8 mouse cellular contexts compared by ENCODE assay signal in genomic region chr16:43889208-43890004, GRCm38 (mm10). TPM values are rescaled to one million over a fixed set of nuclear protein-coding genes. Genes with fewer than 3 reads are reported as not detected.
DNase-seq lines count a peak whose midpoint lies in the region; ATAC-seq lines count a peak whose summit lies in the region.

Gene Ccdc191, plus strand, starts transcription at chr16:43889800.

- H3K9me3 ChIP-seq in hindbrain, embryonic 14.5 days (ENCODE audit: control insufficient read depth, low read length) = no peaks in the 10 kb centered on the region

- peak within 1 kb of the TSS; percentile 72 for H3K27ac ChIP-seq in hindbrain, embryonic 14.5 days

- H3K4me2 ChIP-seq in hindbrain, embryonic 14.5 days (replicated peaks) = peak within 1 kb of the TSS; percentile 71

- peak; percentile 100 for ATAC-seq in hindbrain, embryonic 14.5 days (ENCODE audit: low FRiP score)

- H3K36me3 ChIP-seq in hindbrain, embryonic 14.5 days (replicated peaks; ENCODE audit: control insufficient read depth, insufficient read depth) = no peaks in the 10 kb centered on the region

- peak; percentile 100 for DNase-seq in R1 (ENCODE audit: low read depth, low spot score)
- peak; percentile 98 to 99 for DNase-seq in cerebellum, postnatal 25 days
- peak; percentile 99 for DNase-seq in frontal cortex, postnatal 25 days (ENCODE audit: low spot score in 2 of 2)
- DNase-seq in hindbrain, embryonic 14.5 days (ENCODE audit: low spot score) = peak; percentile 100
- peak; percentile 99 to 100 for DNase-seq in layer of hippocampus, postnatal 36 days
- DNase-seq in lung, postnatal 36 days = peak; percentile 100
- DNase-seq in retina, postnatal 1 day = peak; percentile 100
- DNase-seq in urinary bladder, adult 18-20 months (ENCODE audit: low spot score in 2 of 2) = peak; percentile 94 to 99

- peak within 1 kb of the TSS; percentile 86 for H3K9ac ChIP-seq in hindbrain, embryonic 14.5 days

- no peaks in the 10 kb centered on the region for H3K27me3 ChIP-seq in hindbrain, embryonic 14.5 days (ENCODE audit: control insufficient read depth, insufficient read depth, low read length)

- peak within 1 kb of the TSS; percentile 71 for H3K4me3 ChIP-seq in hindbrain, embryonic 14.5 days (replicated peaks; ENCODE audit: low read length)

- peaks cover 19% of the 10 kb centered on the region for H3K4me1 ChIP-seq in hindbrain, embryonic 14.5 days (replicated peaks; ENCODE audit: control insufficient read depth, insufficient read depth, low read length)

- WGBS in hindbrain, embryonic 14.5 days = under 1% methylated on average over 32 of the region's 33 CpGs

RNA-seq across cellular contexts. Expression of gene Ccdc191, which starts in this region (rescaled TPM):
- polyA plus RNA-seq in hindbrain, embryonic 14.5 days (2014; fragmentation: Nextera tagmentation; extraction: Ambion mirVana) = 4.2 and 7.7 TPM in 2 replicates
- total RNA-seq in layer of hippocampus, postnatal 36 days (2021) = 1 to 10 TPM; 3.5 TPM

Comparison
In these comparisons a context has a peak if more than half of its experiments do, and no peak if none do; other contexts are left out.
1. Peak in every context shown above with its lines: DNase-seq, ATAC-seq, H3K4me3 ChIP-seq and H3K27ac ChIP-seq.